Mouse (Mus musculus): ENCODE measurements around the gene Fbrsl1.
"Not testable (repeated sequence)": the region's sequence is repeated elsewhere in the genome, so short reads cannot be mapped to it uniquely, and the experiment has no call there.

Fbrsl1 gene

DNA sequence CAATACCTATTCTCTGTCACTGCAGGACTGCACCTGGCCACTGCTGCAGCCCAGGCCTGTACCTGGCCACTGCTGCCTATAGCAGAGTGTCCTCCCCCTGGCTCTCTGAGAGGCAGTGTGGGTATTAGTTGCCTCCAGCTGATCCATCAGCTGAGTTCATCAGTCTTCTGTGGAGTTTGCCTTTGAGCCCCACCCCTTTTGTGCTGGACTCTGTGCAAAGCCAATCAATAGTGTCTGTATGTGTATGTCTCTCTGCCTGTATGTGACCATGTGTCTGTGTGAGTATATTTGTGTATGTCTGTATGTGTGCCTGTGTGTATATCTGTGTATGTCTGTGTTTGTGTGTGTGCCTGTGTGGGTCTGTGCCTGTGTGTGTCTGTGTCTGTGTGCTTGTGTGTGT is 7.0 kb upstream of the Fbrsl1 start:
- DNase-seq (ENCODE audit: low read depth, low spot score): no peak

DNA sequence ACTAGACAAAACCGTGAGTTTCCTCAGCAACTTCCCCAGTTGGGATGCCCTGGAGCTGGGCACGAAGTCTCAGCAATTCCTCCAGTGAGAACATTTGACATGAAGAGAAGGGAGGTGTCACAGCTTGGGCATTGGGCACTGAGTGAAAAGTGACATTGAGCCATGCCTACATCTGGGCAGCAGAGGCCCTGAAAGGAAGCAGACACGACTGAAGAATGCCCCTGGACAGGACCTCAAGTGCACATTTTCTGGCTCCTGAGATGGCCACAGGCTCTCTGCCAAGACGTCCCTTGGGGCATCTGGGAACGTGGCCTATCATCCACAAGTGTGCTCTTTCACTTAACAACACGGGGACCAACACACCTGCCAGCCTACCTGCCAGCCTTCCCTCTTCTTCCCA is 991 bp upstream of the Fbrsl1 start:
- DNase-seq (ENCODE audit: low read depth, low spot score): no peak

DNA sequence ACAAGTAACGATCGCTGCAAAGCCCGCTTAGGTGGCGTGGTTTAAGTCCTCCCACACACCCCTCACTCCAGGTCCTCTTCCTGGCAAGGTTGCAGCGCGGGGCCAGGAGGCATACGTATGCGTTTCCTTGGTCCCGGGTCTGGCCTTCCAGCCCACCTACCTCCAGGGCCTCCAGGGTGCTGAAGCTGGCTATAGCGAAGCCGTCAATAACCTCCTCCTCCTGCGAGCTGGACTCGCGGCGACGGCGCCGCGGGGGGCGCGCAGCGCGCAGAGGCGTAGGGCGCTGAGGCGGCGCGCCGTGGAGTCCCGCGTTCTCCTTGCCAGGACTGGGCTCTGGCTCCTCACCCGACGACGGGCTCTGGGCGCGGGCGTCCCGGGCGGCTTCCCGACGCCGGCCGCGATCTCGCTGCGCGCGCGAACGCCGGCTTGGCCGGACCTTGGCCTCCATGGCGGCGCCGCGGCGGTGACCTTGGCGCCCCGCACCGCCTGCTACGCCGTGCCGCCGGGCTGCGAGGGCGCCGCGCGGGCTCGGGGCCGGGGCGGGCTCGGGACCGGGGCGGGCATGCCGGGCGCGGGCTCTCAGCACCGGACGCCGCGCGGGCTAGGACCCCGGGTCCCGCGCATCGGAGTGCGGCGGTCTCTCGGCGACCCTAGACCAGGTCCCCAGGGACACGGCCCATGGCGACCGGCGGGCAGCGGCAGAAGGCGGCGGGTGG is 425 bp downstream of the Fbrsl1 start:
- no peak for DNase-seq (ENCODE audit: low read depth, low spot score)

DNA sequence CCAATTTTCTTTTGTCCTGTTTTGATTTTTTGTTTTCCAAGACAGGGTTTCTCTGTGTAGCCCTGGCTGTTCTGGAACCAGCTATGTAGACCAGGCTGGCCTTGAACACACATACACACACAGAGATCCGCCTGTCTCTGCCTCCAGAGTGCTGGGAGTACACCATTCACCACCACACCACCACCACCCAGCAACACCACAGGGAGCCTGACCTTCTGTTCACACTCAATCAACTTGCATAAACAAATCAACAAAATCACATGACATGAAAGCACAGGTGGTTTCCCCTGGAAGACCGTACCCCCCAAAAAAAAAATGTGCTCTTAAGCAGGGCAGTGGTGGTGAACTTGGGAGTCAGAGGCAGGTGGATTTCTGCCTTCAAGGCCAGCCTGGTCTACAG is 3.8 kb downstream of the Fbrsl1 start:
- no peak for DNase-seq (ENCODE audit: low read depth, low spot score)

DNA sequence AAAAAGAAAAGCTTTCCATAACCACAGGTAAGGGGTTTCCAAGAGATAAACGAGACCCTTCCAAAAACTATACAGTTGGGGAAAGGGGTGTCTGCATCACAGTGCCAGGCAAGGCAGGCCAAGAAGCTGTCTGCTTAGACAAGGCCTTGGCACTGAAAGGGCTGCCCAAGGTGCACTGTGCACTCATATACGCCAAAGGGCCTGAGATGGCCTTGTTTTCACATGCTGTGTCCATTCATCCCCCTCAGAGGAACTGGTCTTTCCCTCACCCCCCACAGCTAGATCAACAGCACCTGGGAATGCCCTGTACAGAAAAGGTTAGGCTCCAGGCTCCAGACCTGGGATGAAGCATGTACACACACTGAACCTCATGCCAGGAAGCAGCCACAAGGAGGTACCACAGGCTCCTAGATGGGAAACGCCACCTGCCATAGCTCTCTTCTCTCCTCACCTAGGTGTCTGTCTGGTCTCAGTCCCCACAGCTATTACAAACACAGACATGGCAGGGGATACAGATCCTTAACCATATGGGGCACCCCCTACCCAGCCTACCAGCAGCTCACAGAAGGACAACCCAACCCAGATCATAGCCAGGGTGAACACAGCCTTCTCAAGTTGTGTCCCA is 5.2 kb downstream of the Fbrsl1 start:
- DNase-seq (ENCODE audit: low read depth, low spot score): no peak

DNA sequence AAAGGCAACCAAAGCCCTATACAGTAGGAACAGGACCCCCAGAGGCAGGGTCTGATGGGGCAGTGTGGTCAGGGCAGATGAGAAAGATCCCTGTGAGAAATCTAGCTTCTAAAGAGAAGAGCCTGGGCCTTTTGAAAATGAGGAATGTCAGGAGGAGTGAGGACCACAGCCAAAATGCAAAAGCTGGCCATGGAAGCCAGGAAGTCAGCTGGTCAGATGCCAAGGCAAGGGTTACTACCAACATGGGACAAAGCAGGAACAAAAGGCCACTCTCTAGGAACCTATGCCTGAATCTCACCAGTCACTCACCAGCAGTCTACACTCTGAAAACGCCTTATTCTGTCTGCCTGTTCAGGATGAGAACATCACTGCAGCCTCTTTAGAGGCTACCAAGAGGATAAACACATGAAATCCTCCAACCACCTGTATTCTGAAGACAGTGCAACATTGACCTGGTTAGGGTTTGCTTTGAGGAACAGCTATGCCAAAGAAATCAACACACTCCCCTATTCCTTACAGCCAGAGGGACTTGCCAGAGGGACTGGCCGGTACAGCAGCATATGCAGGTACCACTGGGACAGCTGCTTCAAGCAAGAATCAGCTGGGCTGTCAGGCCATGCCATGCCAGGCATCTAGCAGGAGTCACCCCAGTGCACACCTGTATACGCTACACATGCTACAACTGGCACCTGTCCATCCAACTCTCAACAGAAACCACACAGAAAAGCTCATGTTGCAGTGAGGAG is 8.6 kb downstream of the Fbrsl1 start:
- no peak for DNase-seq (ENCODE audit: low read depth, low spot score)

DNA sequence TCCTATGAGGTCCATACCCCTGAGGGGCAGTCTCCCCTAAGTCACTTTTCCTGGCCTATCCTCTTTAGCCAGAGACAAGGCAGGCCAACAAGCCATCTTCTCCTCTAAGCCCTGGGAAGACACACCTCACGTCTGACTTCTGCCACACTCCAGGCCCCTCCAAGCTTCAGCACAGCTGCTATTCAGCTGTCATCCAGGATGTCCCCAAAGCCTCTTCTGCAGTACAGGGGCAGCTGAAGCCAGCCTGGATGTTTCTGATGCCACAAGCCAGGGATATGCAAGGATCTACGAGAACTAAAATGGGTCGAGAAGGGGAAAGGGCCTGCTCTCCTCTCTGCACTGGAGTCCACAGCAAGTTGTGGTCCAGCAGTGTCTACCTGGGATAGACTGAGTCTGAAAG is 9.7 kb downstream of the Fbrsl1 start:
- DNase-seq (ENCODE audit: low read depth, low spot score): no peak

- DNase-seq (ENCODE audit: low read depth, low spot score): no peak
These were observed 10.6 kb downstream of the Fbrsl1 start for GRCm38 (mm10) chr5:110437632-110438261.

GRCm38 (mm10) chr5:110436166-110436565 is 12.1 kb downstream of the Fbrsl1 start:
- not testable (repeated sequence) for DNase-seq (ENCODE audit: low read depth, low spot score)

DNA sequence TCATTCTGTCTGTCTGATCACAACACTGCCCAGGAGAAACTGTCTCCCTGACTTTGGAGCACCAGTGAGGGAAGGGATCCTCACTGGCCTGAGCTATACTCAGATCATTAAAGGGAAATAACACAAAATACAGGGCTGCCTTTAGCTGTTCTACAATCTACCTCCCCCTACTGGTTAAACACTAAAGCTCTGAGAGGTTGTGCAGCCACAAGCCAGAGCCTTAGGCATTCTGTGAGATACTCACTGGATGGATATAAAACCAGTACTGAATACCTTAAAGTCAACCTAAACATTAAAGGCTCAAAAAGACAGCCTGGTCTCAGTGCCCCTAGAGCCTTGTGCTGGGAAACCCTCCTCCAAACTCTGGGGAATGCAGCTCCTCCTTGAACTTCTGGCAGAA is 13.5 kb downstream of the Fbrsl1 start:
- DNase-seq (ENCODE audit: low read depth, low spot score): no peak

GRCm38 (mm10) chr5:110429045-110429444 is 19.3 kb downstream of the Fbrsl1 start:
- DNase-seq (ENCODE audit: low read depth, low spot score): no peak

DNA sequence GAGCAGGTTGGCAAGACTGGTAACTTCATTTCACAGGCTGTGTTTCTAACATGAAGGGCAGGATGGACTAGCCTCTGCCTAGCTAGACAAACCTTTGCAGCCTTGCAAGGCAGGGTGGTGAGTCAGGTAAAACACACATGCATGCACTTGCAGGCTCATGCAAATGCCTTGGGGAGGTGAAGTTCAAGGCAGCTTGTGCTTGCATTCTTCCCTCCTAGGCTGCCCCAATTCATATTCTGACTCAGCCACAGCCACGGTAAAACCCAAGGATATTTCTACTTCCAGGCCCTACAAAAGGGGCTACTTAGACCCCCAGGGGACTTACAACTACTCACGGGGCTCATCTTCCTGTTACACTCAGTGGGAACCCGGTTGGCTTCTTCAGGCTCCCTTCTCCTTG is 20.0 kb downstream of the Fbrsl1 start:
- DNase-seq (ENCODE audit: low read depth, low spot score): no peak

DNA sequence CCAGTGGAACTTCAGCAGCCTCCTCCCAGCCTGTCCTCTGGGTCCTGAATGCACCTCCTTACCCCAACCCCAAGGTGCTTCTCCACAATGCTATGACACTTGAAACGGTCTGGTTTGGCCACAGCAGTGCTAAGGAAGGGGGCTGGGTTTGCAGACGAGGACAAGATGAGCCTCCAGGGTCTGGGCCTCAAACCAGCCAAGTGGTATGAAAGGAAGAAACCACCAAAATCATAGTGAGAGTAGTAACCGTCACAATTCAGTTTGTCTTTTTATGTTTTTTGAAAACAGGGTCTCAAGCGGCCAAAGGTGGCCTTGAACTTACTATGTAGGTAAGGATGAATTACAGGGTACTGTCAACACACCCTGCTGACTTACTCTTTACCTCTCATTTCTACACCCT is 23.1 kb downstream of the Fbrsl1 start:
- DNase-seq (ENCODE audit: low read depth, low spot score): no peak

DNA sequence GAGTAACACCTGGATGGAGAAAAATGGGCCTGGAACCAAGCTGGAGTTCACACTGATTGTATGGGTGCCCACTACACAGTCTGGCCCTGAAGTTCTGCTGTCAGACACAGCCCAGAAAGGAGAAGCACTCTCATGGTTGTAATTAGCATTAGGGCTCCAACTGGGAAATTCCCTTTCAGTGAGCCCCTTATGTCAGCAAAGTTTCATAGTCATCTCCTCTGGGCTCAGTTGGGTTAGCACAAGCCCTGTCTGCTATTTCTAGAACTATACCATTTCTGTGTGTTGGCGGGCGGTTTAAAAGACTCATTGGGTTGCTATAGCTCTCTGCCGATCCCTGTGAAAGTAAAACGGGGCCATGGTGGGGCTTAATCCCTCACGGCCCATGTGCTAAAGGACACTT is 24.1 kb downstream of the Fbrsl1 start:
- no peak for DNase-seq (ENCODE audit: low read depth, low spot score)

DNA sequence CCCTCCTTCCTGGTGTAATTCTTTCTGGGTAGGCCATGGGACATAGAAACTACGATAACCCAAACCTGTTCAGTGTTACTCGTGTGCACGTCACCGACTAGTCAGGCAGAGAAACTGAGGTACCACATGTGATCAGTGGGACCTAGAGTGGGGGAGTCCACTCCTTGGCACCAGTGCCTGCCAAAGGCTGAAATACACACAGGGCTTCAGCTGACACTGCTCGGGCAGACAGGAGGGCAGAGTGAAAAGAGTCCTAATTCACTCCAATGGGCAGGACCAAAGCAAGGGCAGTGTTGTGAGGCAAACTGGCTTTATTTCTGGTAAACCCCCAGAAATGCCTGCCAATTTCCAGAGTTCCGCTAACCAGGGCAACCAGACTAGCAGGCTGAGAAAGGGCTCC is 26.9 kb downstream of the Fbrsl1 start:
- no peak for DNase-seq (ENCODE audit: low read depth, low spot score)

- no peak for DNase-seq (ENCODE audit: low read depth, low spot score)
These were observed 27.4 kb downstream of the Fbrsl1 start for GRCm38 (mm10) chr5:110420950-110421349.

GRCm38 (mm10) chr5:110420201-110420600 is 28.1 kb downstream of the Fbrsl1 start:
- DNase-seq (ENCODE audit: low read depth, low spot score): no peak

- no peak for DNase-seq (ENCODE audit: low read depth, low spot score)
These were observed 29.8 kb downstream of the Fbrsl1 start for GRCm38 (mm10) chr5:110418523-110418911.

GRCm38 (mm10) chr5:110417756-110418522 is 30.4 kb downstream of the Fbrsl1 start:
- no peak for DNase-seq (ENCODE audit: low read depth, low spot score)

DNA sequence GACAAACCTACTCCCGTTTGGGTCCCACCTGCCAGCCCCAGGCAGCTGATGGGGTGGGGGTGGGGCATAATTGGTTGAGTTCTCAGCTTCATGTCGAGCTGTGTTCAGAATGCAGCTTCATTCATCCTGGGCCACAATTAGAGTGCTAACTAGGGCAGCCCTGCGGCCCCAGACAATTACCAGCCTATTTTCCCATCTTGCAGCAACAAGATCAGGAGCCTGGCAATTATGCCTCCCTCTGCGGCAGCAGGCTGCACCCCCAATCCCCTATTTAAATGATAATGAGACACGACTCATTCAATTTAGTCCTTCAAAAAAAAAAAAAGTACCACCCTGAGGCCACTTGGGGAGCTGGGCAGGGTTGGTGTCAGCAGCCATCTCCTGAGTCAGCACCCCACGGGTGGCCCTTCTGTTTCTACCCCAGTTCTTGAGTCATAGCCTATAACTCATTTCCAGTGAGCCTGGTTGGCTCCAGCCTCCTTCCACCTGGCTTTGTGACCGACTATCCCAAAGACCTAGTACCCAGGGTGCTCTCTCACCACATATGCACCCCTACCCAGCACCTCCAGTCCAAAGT is 31.4 kb downstream of the Fbrsl1 start:
- DNase-seq (ENCODE audit: low read depth, low spot score): no peak

Measured in retina, adult 2 months (tissue).